Mouse (Mus musculus): ENCODE measurements around the gene Itgal. TPM values are rescaled to one million over a fixed set of nuclear protein-coding genes. Genes with fewer than 3 reads are reported as not detected.
"Not testable (repeated sequence)": the region's sequence is repeated elsewhere in the genome, so short reads cannot be mapped to it uniquely, and the experiment has no call there.

Itgal gene
- polyA plus RNA-seq, 1 experiment from 2014 or later, result 0.52 TPM

DNA sequence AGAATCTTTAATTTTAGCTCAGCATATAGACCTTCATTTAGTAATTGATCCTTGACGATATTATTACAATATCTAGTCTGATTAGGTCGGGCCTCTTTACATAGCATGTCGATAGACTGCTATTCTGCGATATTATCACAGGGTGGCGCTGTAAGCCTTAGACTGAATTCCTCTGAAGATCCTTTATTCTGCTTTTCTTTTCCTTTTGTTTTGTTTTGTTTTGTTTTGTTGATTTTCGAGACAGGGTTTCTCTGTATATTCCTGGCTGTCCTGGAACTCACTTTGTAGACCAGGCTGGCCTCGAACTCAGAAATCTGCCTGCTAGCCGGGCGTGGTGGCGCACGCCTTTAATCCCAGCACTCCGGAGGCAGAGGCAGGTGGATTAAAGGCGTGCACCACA, 66.4 kb downstream of the Itgal start:
- peak overlapping the region; percentile 40 for H3K4me2 ChIP-seq
- H3K4me3 ChIP-seq, result peak overlapping the region; percentile 26
- peaks cover 40% of the 10 kb centered on the region for H3K27me3 ChIP-seq
- not testable (repeated sequence) for ATAC-seq (ENCODE audit: insufficient number of reproducible peaks, insufficient read depth, low FRiP score, low TSS enrichment, low read depth); H3K9me3 ChIP-seq; H3K36me3 ChIP-seq; H3K9ac ChIP-seq; H3K27ac ChIP-seq
- peaks cover 11% of the 10 kb centered on the region for H3K4me1 ChIP-seq
- 16% methylated on average over 13 of the region's 13 CpGs for WGBS

DNA sequence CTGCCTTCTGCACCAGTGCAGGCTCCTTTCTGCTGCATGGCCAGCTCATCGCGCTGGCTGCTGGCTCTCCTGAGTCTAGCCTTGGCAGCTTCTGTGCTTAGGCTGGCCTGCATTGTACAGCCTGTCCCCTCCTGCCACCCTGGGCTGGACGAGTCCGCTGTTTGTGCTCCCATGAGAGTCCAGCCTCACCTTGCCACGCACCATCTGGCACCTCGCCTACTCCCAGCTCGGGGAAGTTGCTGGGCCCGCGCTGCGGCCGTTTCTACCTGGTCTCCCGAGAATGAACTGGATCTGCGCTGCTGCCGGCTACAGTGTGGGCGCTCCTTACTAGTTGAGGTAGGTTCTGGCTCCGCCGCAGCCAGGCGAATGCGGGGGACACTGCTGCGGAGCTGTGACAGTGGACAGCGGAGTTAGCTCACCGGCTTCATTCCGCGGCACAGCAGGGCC, 67.4 kb downstream of the Itgal start:
- H3K4me3 ChIP-seq, result peak overlapping the region; percentile 42
- WGBS, result 2% methylated on average over 24 of the region's 24 CpGs
- H3K4me1 ChIP-seq, result peaks cover 11% of the 10 kb centered on the region
- no peak overlapping the region for H3K27ac ChIP-seq
- H3K4me2 ChIP-seq, result peak overlapping the region; percentile 74
- no peaks in the 10 kb centered on the region for H3K36me3 ChIP-seq
- peaks cover 40% of the 10 kb centered on the region for H3K27me3 ChIP-seq
- ATAC-seq (ENCODE audit: insufficient number of reproducible peaks, insufficient read depth, low FRiP score, low TSS enrichment, low read depth), result no peak
- H3K9me3 ChIP-seq, result no peaks in the 10 kb centered on the region
- H3K9ac ChIP-seq, result peak overlapping the region; percentile 71

DNA sequence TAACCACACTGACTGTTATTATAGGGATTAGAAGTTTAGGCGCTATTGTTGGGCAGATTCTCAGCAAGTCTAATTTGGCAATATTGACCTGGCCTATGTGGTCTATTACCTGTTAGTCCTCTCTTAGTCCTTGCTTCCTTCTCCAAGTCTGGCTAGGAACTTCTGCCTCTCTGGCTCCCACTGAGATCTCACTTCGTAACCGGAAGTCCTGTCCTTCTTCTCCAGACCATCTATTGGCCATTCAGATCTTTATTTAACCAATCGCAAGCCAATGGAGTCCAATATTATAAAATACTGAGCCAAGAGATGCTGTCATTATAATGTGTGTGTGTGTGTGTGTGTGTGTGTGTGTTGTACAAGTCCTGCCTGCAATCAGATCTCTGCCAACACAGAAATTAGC, 68.1 kb downstream of the Itgal start:
- ATAC-seq (ENCODE audit: insufficient number of reproducible peaks, insufficient read depth, low FRiP score, low TSS enrichment, low read depth), result no peak
- Histone ChIP-seq H3K27me3 (peaks cover 40% of the 10 kb centered on the region), H3K4me1 (peaks cover 11% of the 10 kb centered on the region), H3K9me3 (no peaks in the 10 kb centered on the region), H3K36me3 (no peaks in the 10 kb centered on the region), H3K4me3 (peak overlapping the region; percentile 42; the same call in 1 of the 2 replicates), H3K27ac (no peak overlapping the region), H3K4me2 (peak overlapping the region; percentile 74), H3K9ac (no peak overlapping the region)
- WGBS, result 50% methylated on average over 4 of the region's 4 CpGs

DNA sequence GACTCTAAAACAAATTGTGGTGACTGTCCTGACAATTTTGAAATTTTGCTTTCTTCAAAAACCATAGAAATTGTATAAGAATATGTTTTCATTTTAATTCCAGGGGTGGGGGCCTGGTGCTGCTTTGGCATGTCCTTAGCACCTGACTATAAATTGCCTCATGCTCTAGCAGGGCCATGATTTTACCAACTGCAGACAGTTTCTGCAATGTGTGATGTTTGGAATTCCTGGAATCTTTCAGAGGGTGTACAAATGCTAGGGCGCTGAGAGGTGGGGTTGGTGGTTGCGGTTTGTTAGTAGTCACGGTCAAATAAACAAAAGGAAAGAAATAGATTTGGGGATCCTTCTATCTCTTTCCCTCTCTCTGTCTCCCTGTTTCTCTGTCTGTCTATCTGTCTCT, 70.2 kb downstream of the Itgal start:
- H3K27ac ChIP-seq, result no peak overlapping the region
- H3K9ac ChIP-seq, result no peak overlapping the region
- H3K4me1 ChIP-seq, result peaks cover 11% of the 10 kb centered on the region
- H3K4me3 ChIP-seq, result no peak overlapping the region
- no peak overlapping the region for H3K4me2 ChIP-seq
- H3K36me3 ChIP-seq, result no peaks in the 10 kb centered on the region
- no peaks in the 10 kb centered on the region for H3K9me3 ChIP-seq
- ATAC-seq (ENCODE audit: insufficient number of reproducible peaks, insufficient read depth, low FRiP score, low TSS enrichment, low read depth), result no peak
- peaks cover 25% of the 10 kb centered on the region for H3K27me3 ChIP-seq
- 68% methylated on average over 3 of the region's 3 CpGs for WGBS

DNA sequence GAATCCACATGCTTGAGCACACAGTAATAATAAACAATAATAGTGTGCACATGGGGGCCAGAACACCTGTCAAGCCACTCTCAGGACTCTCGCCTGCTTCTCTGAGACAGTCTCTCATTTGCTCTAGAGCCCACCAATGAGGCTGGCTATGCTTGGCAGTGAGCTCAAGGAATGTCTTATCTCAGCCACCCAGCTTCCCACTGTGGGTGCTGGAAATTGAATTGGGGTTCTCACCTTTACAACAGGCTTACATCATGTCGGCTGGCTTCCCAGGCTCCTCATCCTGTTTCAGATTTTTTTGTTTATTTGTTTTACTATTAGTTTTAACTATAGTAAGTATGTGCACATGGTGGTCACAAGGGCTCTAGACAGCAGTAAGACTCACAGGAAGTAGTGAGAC, 75.2 kb downstream of the Itgal start:
- Histone ChIP-seq H3K4me2 (no peak overlapping the region), H3K4me1 (0 out of 2 replicates have a peak, but pooled peaks cover 3% of the 10 kb centered on the region), H3K36me3 (peaks cover 13% of the 10 kb centered on the region), H3K27ac (no peak overlapping the region), H3K27me3 (no peaks in the 10 kb centered on the region), H3K9me3 (no peaks in the 10 kb centered on the region), H3K9ac (no peak overlapping the region), H3K4me3 (no peak overlapping the region)
- no peak for ATAC-seq (ENCODE audit: insufficient number of reproducible peaks, insufficient read depth, low FRiP score, low TSS enrichment, low read depth)
- 80% methylated on average over 2 of the region's 2 CpGs for WGBS

DNA sequence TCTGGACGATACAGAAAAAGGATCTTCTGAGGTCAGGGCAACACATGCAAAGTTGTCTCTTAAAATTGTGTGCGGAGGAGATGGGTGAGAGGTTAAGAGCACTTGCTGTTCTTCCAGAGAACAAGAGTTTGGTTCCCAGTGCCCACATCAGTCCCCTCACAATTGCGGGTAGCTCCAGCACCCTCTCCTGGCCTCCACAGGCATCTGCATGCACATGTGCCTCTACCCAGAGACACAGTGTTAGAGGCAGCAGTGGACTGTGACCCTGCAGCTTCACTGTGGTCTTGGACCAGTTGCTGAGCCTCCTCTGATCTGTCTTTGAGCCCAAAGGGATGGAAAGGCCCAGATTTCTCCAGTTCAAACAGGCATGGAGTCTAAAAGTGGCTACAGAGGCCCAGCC, 75.8 kb downstream of the Itgal start:
- H3K9me3 ChIP-seq; H3K9ac ChIP-seq; H3K27ac ChIP-seq; H3K4me2 ChIP-seq; H3K4me3 ChIP-seq; H3K27me3 ChIP-seq; H3K4me1 ChIP-seq; ATAC-seq (ENCODE audit: insufficient number of reproducible peaks, insufficient read depth, low FRiP score, low TSS enrichment, low read depth): not testable (repeated sequence)
- H3K36me3 ChIP-seq, result peaks cover 13% of the 10 kb centered on the region
- WGBS, result 84% methylated on average over 3 of the region's 3 CpGs

DNA sequence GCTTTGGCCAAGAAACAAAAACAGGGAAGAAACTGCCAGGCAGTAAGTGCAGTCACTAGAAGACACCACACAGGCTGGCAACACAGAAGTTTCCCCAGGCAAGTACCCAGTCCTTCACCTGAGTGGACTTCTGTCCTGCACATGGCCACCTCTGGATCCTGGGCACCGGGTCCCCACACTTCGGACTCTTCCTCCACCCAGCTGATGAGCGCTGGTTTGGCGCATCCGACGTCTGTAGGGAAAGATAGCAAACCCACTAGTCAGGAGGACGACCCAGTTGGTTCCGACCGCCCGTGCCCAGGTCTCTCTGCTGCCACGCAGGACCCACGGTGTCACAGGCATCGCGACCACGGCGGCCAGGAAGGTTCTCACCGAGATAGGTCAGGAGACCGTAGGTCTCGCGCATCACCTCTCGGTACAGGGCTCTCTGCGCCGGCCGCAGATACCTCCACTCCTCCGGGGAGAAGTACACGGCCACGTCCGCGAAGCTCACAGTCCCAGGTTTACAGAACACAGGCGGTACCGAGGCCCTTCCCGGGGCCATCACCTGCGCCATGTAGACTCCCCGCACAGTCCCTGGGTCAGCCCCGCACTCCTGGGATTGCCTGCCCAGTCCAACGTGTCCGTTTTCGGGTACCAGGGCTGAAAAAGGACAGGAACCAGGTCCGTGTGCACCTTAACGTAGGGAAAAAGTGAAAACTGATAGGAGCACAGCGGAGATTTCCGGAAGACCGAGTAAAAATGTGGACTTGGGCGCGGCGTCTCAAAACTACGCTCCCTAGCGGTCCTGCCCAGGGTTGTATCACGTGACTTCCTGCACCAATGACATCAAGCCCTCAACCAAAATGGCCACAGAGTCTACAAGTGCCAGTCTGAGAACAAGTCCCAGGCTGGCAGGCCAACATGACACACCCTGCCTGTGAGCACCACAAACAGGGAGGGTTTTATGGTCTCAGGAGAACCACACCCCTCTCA, 79.5 kb downstream of the Itgal start, which contains the start of gene Zfp747:
Zfp747 (minus strand) TSS at position 780 of the 975 bp plus-strand sequence.
- not testable (repeated sequence) for H3K4me1 ChIP-seq, H3K27me3 ChIP-seq, H3K9me3 ChIP-seq
- Histone ChIP-seq H3K27ac (peak within 1 kb of the TSS; percentile 48; the same call in 1 of the 2 replicates), H3K4me3 (peak within 1 kb of the TSS; percentile 73), H3K4me2 (peak within 1 kb of the TSS; percentile 72), H3K36me3 (peaks cover 13% of the 10 kb centered on the region), H3K9ac (peak within 1 kb of the TSS; percentile 83)
- WGBS, result 2% methylated on average over 49 of the region's 49 CpGs
- ATAC-seq (ENCODE audit: insufficient number of reproducible peaks, insufficient read depth, low FRiP score, low TSS enrichment, low read depth), result peak; percentile 89

DNA sequence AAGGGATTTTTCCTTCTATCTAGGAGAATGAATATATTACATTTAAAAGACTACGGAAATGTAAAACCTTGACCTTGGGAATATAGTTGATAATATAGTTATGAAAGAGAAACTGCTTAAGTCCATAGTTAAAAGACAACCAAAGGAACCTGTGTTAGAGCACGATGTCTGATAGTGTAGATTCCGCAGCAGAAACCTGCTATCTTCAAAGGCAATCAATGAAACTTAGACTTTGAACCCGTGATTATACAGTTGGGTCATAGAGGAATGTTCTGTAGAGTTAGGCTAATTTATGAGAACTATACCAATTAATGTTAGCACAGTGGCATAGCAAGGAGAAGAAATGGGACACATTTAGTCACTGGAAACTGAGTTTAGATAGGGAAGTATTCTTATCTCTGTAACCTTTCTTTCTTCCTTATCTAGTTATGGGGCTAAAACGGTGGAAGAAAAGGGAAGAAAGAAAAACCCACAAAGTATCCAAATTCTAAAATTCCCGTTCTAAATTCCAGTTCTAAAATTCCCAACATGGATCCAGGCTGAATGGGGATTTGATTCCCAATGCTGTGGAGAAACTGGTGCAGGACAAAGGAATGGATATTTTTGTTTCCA, 82.4 kb downstream of the Itgal start:
- Histone ChIP-seq H3K27me3 (no peaks in the 10 kb centered on the region), H3K9me3 (0 out of 2 replicates have a peak, but pooled peaks cover 3% of the 10 kb centered on the region), H3K4me1 (0 out of 2 replicates have a peak, but pooled peaks cover 3% of the 10 kb centered on the region), H3K9ac (no peak overlapping the region), H3K27ac (no peak overlapping the region), H3K36me3 (peaks cover 18% of the 10 kb centered on the region), H3K4me3 (no peak overlapping the region), H3K4me2 (no peak overlapping the region)
- 76% methylated on average over 6 of the region's 6 CpGs for WGBS
- no peak for ATAC-seq (ENCODE audit: insufficient number of reproducible peaks, insufficient read depth, low FRiP score, low TSS enrichment, low read depth)

Other genes starting within 250 kb of the Itgal start
- 15.5 TPM in 1 of 2 replicates, not detected in the other for gene Zg16, start 208.9 kb upstream of the Itgal start, polyA plus RNA-seq (2015; fragmentation: Nextera tagmentation; extraction: Ambion mirVana)
- 1.8 and 2.0 TPM in 2 replicates for gene AI467606, start 204.9 kb upstream of the Itgal start, polyA plus RNA-seq (2015; fragmentation: Nextera tagmentation; extraction: Ambion mirVana)
- 1.1 and 1.2 TPM in 2 replicates for gene Qprt, start 174.0 kb upstream of the Itgal start, polyA plus RNA-seq (2015; fragmentation: Nextera tagmentation; extraction: Ambion mirVana)
- 0.15 and 0.25 TPM in 2 replicates for gene Spn, start 158.4 kb upstream of the Itgal start, polyA plus RNA-seq (2015; fragmentation: Nextera tagmentation; extraction: Ambion mirVana)
- 68.3 and 73.3 TPM in 2 replicates for gene Cd2bp2, start 100.2 kb upstream of the Itgal start, polyA plus RNA-seq (2015; fragmentation: Nextera tagmentation; extraction: Ambion mirVana)
- 30.4 and 32.0 TPM in 2 replicates for gene Tbc1d10b, start 87.8 kb upstream of the Itgal start, polyA plus RNA-seq (2015; fragmentation: Nextera tagmentation; extraction: Ambion mirVana)
- gene Mylpf, start 87.4 kb upstream of the Itgal start, polyA plus RNA-seq (2015; fragmentation: Nextera tagmentation; extraction: Ambion mirVana), result 34.1 and 41.1 TPM in 2 replicates
- gene Zfp553, start 63.2 kb upstream of the Itgal start, polyA plus RNA-seq (2015; fragmentation: Nextera tagmentation; extraction: Ambion mirVana), result 53.7 and 55.0 TPM in 2 replicates
- 26.9 and 29.6 TPM in 2 replicates for gene Sept1, start 63.1 kb upstream of the Itgal start, polyA plus RNA-seq (2015; fragmentation: Nextera tagmentation; extraction: Ambion mirVana)
- gene Zfp771, start 52.0 kb upstream of the Itgal start, polyA plus RNA-seq (2015; fragmentation: Nextera tagmentation; extraction: Ambion mirVana), result 78.2 and 83.9 TPM in 2 replicates
- gene Dctpp1, start 35.6 kb upstream of the Itgal start, polyA plus RNA-seq (2015; fragmentation: Nextera tagmentation; extraction: Ambion mirVana), result 156 and 206 TPM in 2 replicates
- 63.4 and 64.1 TPM in 2 replicates for gene Sephs2, start 22.2 kb upstream of the Itgal start, polyA plus RNA-seq (2015; fragmentation: Nextera tagmentation; extraction: Ambion mirVana)
- 16.1 and 18.1 TPM in 2 replicates for gene Zfp768, start 49.3 kb downstream of the Itgal start, polyA plus RNA-seq (2015; fragmentation: Nextera tagmentation; extraction: Ambion mirVana)
- gene Zfp747, start 79.8 kb downstream of the Itgal start, polyA plus RNA-seq (2015; fragmentation: Nextera tagmentation; extraction: Ambion mirVana), result 9.4 and 10.5 TPM in 2 replicates
- gene 9130019O22Rik, start 90.9 kb downstream of the Itgal start, polyA plus RNA-seq (2015; fragmentation: Nextera tagmentation; extraction: Ambion mirVana), result 5.6 and 5.9 TPM in 2 replicates
- gene E430018J23Rik, start 97.4 kb downstream of the Itgal start, polyA plus RNA-seq (2015; fragmentation: Nextera tagmentation; extraction: Ambion mirVana), result 6.4 and 7.2 TPM in 2 replicates
- gene Zfp764, start 110.6 kb downstream of the Itgal start, polyA plus RNA-seq (2015; fragmentation: Nextera tagmentation; extraction: Ambion mirVana), result 7.7 and 8.2 TPM in 2 replicates
- gene Zfp688, start 125.8 kb downstream of the Itgal start, polyA plus RNA-seq (2015; fragmentation: Nextera tagmentation; extraction: Ambion mirVana), result 25.6 and 29.3 TPM in 2 replicates
- gene Zfp689, start 152.9 kb downstream of the Itgal start, polyA plus RNA-seq (2015; fragmentation: Nextera tagmentation; extraction: Ambion mirVana), result 11.8 and 13.1 TPM in 2 replicates
- gene Prr14, start 163.4 kb downstream of the Itgal start, polyA plus RNA-seq (2015; fragmentation: Nextera tagmentation; extraction: Ambion mirVana), result 46.0 and 48.3 TPM in 2 replicates
- gene Fbrs, start 182.9 kb downstream of the Itgal start, polyA plus RNA-seq (2015; fragmentation: Nextera tagmentation; extraction: Ambion mirVana), result 12.2 and 15.3 TPM in 2 replicates
- gene Srcap, start 215.7 kb downstream of the Itgal start, polyA plus RNA-seq (2015; fragmentation: Nextera tagmentation; extraction: Ambion mirVana), result 52.1 and 55.6 TPM in 2 replicates
- 18.6 and 19.0 TPM in 2 replicates for gene Gm42715, start 223.3 kb downstream of the Itgal start, polyA plus RNA-seq (2015; fragmentation: Nextera tagmentation; extraction: Ambion mirVana)